Mouse (Mus musculus) left cerebral cortex, adult 9 months (tissue): ENCODE measurements around the gene Ttc27.
A peak's percentile ranks its signal among the peaks of the same experiment; 100 is the strongest.

Experiments
- DNase-seq, 2 experiments: peaks; one replicate each; pipeline ENCODE4 v3.0.0; 2022; ENCODE audit warnings: low spot score in 2 of 2

The Ttc27 gene

DNA sequence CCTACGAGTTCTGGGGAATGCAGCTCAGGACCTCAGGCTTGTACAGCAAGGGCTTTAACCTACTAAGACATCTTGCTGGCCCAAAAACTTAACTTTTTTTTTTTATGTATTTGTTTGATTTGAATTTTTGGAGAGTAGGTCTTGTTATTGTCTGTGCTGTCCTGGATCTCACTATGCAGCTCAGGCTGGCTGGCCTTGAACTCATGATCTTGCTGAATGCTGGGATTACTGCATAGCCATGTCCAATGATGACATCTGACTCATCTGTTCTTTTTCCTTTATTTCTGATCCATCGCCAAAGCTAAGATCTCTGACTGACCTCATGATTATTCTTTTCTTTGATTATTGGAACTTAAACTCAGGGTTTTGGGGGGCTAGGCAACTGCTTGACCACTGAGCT is 113.3 kb downstream of the Ttc27 start:
- no peak for DNase-seq

GRCm38 (mm10) chr17:74841721-74842120 is 124.2 kb downstream of the Ttc27 start:
- peak in 1 of 2 experiments; percentile 11 for DNase-seq

DNA sequence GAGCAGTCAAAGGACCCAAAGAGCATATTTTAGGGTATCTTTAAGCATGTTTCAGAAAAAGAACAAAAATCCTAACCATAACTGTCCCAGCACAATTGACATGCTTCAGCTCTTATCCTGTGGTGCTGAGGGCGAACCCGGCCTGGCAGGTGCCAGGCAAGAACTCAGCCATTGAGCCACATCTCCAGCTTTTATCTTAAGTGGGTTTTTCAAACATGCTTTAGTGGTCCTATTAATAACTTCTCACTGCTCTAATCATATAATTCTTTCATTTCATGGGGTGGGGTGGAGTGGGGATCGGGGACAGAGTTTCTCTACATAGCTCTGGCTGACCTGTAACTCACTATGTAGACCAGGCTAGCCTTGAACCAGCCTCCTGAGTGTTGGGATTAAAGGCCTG is 125.1 kb downstream of the Ttc27 start:
- DNase-seq, result no peak

DNA sequence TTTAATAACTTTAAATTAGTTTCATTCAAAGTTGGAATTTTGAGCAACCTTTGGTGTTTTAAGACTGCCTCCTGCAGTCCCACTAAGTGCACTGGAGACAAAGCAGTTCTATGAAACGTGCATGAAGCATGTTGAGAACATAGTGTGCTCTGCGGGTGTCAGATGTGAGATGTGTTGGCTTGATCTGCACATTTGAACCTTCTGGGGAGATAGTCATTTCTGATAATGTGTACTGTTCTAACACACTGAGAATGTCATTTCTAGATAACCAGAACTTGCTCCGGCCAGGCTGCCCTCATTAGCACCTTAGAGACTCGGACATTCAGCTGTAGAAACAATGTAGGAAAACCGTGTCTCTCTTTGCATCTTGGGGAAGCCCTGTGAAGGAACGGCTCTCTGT is 126.0 kb downstream of the Ttc27 start:
- no peak for DNase-seq

- no peak for DNase-seq
Observed at GRCm38 (mm10) chr17:74846031-74846891, 128.7 kb downstream of the Ttc27 start.

DNA sequence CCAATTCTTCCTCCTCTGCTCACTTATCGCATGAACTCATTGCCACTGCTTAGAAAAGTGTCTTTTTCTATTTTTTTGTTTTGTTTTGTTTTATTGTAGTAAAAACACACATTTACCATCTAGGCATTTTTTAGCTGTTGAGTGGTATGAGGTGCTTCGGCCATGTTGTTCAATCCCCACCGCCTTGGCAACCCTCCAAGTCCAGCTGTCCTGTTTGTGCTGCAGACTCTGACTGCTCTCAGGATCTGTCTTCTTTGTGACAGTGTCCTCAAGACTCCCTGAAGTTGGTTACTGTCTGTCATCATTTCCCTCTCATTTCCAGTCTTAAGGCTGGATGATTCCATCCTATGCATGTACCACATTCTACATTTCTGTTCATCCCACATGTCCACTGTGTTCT is 132.7 kb downstream of the Ttc27 start:
- DNase-seq, result no peak

GRCm38 (mm10) chr17:74859298-74859697 is 141.8 kb downstream of the Ttc27 start:
- no peak for DNase-seq

DNA sequence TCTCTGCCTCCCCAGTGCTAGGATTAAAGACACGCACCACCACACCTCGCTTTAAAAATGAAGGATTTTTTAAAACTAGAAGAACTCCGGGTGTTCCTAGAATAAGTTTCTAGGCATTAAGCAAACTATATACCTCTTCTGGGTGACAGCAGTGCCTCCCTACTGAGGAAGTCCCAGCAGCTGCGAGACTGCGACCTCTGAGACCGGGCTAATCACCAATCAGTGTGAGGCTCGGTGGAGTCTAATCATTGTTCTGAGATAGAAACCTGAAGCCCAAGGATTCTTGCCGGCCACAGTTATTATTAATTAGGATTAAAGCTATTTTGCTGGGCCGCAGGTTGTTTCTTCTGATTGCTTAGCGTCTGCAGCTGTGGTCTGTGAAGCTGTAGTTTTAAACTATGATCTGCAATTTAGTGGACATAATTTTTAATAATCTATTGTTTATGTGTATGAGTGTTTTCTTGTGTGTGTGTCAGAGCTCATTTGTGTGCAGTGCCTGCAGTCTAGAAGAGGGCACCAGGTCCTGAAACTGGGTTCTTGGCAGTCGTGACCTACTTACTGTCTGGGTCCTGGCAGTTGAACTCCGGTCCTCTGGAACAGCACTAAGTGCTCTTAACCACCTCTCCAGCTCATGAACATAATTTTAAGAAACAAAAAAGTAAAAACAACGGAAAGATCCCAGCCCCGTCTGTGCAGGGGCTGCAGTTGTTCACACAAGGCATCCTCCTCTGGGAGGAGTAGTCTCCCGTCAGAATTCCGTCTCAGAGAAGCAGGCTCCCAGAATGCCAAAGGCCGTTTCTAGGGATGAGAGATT is 142.9 kb downstream of the Ttc27 start:
- no peak for DNase-seq

GRCm38 (mm10) chr17:74863845-74864244 is 146.3 kb downstream of the Ttc27 start:
- no peak for DNase-seq

DNA sequence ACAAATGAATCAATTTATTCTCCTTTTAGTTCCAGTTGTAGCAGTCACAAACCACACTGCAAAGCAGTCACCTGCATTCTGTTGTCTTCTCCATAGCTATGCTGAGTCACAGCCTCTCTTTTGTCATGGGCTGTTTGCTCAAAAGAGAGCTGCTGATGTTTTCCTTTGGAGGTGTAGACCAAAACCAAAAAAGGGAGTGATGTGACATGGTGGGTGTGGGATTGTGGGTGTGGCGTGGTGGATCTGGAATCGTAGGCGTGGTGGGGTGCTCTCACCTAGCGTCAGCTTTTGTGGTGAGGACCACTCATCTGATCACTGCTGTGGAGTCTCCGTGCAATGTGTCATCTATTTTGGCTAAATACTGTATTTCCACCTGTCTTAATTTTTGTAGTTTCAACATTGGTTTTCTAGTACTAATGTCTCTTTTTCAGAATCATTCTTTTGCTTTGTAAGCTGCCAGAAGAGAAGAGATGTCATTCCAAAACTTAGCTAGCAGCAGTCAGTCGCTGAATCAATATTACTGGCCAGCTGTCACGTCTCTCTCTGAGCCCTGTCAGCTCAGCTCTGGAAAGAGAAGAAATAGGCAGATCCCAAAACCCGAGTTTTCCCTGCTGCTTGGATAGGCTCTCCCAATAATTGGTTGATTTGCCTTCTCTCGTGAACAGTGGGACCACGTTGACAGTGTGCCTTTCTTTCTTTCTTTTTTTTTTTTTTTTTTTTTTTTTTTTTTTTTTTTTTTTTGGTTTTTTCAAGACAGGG is 147.4 kb downstream of the Ttc27 start:
- DNase-seq, result no peak

- no peak for DNase-seq
Observed at GRCm38 (mm10) chr17:74865694-74866564, 148.4 kb downstream of the Ttc27 start.

DNA sequence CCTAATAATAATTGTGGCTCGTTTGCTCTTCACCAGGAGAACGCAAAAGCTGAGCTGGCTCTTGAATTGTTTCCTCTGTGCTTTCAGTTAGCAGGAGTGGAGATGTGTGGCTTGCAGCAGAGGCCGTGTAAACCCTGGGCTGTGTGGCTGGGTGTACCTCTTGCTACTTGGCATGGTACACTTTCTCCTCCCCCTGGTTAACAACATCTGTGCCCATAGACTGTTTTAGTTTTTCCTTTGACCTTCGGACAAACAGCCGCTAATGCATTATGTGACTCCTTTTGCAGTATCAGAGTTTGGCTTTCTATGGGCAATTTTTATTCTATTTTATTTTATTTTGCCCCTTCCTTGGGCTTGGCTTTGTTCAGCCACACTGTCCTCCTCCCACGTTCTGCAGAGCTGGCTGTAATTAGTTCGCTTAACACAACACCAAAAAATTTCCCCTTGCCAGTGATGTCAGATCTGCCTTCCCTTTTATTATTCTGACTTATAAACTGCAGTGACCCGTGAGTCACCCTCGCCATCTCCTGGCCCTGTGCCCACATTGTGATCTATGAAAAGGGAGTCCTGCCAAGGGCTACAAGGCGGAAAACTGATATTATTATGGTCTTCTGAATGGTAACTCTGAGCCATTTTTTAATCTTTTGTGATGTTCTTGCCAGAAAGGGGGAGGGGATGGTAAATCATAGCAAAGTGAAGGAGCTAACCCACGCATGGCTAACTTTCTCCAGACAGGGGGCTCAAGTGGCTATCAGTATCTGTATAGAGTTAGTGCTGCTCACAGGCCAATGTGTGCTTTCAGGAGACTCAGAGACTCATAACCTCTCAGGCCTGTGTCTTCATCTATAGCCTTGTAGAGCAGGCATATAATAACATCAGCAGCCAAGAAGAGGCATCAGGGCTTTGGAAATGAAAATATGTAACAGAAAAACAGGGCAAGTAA is 149.3 kb downstream of the Ttc27 start:
- DNase-seq, result no peak

DNA sequence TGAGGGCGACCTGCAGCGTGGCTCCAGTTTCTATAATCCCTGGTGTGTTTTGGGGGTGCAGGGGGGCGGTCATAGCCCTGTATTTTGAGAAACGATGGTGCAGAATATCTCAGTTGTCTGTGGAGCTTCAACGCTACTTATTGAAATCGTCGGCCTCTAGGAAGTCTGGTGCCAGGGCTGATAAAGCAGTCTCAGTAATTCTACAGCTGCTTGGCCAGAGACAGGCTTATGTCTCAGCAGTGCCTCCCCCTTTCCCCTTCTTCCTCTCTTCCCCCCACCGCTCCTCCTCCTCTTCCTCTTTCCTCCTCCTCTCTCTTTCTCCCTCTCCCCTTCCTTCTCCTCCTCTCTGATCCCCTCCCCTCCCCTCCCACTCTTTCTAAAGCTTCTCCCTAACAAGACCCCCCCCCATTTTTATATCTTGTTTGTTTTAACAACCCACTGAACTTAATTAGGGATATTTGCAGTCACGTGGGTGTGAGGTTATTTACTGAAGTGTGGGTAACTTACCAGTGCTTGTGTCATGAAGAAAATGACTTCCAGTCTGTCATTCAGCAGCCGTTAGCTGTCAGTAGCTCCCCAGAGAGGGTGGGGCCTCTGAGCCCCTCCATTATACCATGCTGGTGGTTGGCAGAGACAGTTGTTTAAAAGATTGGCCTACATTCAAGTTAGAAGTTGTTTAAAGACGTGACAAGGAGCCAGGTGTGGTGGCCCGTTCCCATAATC is 150.8 kb downstream of the Ttc27 start:
- DNase-seq, result no peak

- DNase-seq, result no peak
Observed at GRCm38 (mm10) chr17:74869556-74869955, 152.0 kb downstream of the Ttc27 start.

GRCm38 (mm10) chr17:74870177-74871160 is 152.9 kb downstream of the Ttc27 start:
- DNase-seq, result no peak

GRCm38 (mm10) chr17:74872567-74872966 is 155.0 kb downstream of the Ttc27 start:
- no peak for DNase-seq

- DNase-seq, result no peak
Observed at GRCm38 (mm10) chr17:74873756-74874155, 156.2 kb downstream of the Ttc27 start.

- no peak for DNase-seq
Observed at GRCm38 (mm10) chr17:74875740-74876139, 158.2 kb downstream of the Ttc27 start.
